Mouse (Mus musculus) liver, adult 2 months (tissue): Measurements from ENCODE around the gene Arhgdib.

Experiments
- CTCF ChIP-seq: fragments of 200-500 bp; IDR thresholded peaks from 2 replicates; pipeline ENCODE4 v1.5.1; 2011; ENCODE audit warnings: low read depth, low read length, control low read depth
- POLR2A ChIP-seq: fragments of 200-500 bp; IDR thresholded peaks from 2 replicates; pipeline ENCODE4 v1.6.1; 2011; ENCODE audit warnings: low read length, control low read depth; ENCODE audit not compliant: insufficient read depth; ENCODE audit errors: extremely low read depth

GRCm38 (mm10) chr6:136964609-136965510, 23.2 kb upstream of the Arhgdib start:
- no peak for TF ChIP-seq CTCF
- no peak for TF ChIP-seq POLR2A
